Mouse (Mus musculus) lung, postnatal 25 days (tissue): ENCODE measurements around the gene Sipa1l3.

Experiments used
- DNase-seq: peaks from one replicate; pipeline ENCODE4 v3.0.0; 2022; ENCODE audit warnings: low spot score

The Sipa1l3 gene

GRCm38 (mm10) chr7:29505337-29506318 is 12.8 kb downstream of the Sipa1l3 start:
- peak; percentile 82 for DNase-seq

- DNase-seq, result peak; percentile 51
These were observed 13.7 kb downstream of the Sipa1l3 start for GRCm38 (mm10) chr7:29504683-29505290.

- no peak for DNase-seq
These were observed 14.8 kb downstream of the Sipa1l3 start for GRCm38 (mm10) chr7:29503616-29504015.

- DNase-seq, result no peak
These were observed 17.2 kb downstream of the Sipa1l3 start for GRCm38 (mm10) chr7:29501214-29501613.

- no peak for DNase-seq
These were observed 19.4 kb downstream of the Sipa1l3 start for GRCm38 (mm10) chr7:29499071-29499470.

- peak; percentile 52 for DNase-seq
These were observed 21.4 kb downstream of the Sipa1l3 start for GRCm38 (mm10) chr7:29496953-29497590.

GRCm38 (mm10) chr7:29496332-29496731 is 22.1 kb downstream of the Sipa1l3 start:
- DNase-seq, result peak; percentile 44

GRCm38 (mm10) chr7:29495880-29496279 is 22.6 kb downstream of the Sipa1l3 start:
- no peak for DNase-seq

- DNase-seq, result no peak
These were observed 23.6 kb downstream of the Sipa1l3 start for GRCm38 (mm10) chr7:29494854-29495253.

- no peak for DNase-seq
These were observed 24.4 kb downstream of the Sipa1l3 start for GRCm38 (mm10) chr7:29494015-29494414.

GRCm38 (mm10) chr7:29492992-29493391 is 25.4 kb downstream of the Sipa1l3 start:
- no peak for DNase-seq

- DNase-seq, result peak; percentile 56
These were observed 26.6 kb downstream of the Sipa1l3 start for GRCm38 (mm10) chr7:29491861-29492260.

- DNase-seq, result no peak
These were observed 27.0 kb downstream of the Sipa1l3 start for GRCm38 (mm10) chr7:29491471-29491755.

GRCm38 (mm10) chr7:29490704-29491470 is 27.6 kb downstream of the Sipa1l3 start:
- DNase-seq, result peak; percentile 50

- DNase-seq, result no peak
These were observed 28.6 kb downstream of the Sipa1l3 start for GRCm38 (mm10) chr7:29489851-29490250.

GRCm38 (mm10) chr7:29489364-29489763 is 29.1 kb downstream of the Sipa1l3 start:
- DNase-seq, result no peak

GRCm38 (mm10) chr7:29486753-29487152 is 31.7 kb downstream of the Sipa1l3 start:
- DNase-seq, result no peak

GRCm38 (mm10) chr7:29485721-29486120 is 32.7 kb downstream of the Sipa1l3 start:
- DNase-seq, result no peak

- DNase-seq, result no peak
These were observed 34.9 kb downstream of the Sipa1l3 start for GRCm38 (mm10) chr7:29483556-29483955.

GRCm38 (mm10) chr7:29481345-29482155 is 36.9 kb downstream of the Sipa1l3 start:
- DNase-seq, result no peak
